Mouse (Mus musculus): ENCODE data around the gene Lyg1. TPM values are rescaled to one million over a fixed set of nuclear protein-coding genes. Genes with fewer than 3 reads are reported as not detected.
"Not testable (repeated sequence)": the region's sequence is repeated elsewhere in the genome, so short reads cannot be mapped to it uniquely, and the experiment has no call there.

Lyg1 gene
- total RNA-seq, 1 experiment: not detected

GRCm38 (mm10) chr1:37977303-37977702, 19.7 kb upstream of the Lyg1 start:
- H3K27ac ChIP-seq (ENCODE audit: insufficient read depth, low read depth, low read length, poor library complexity, severe bottlenecking): no peak overlapping the region
- no peaks in the 10 kb centered on the region for H3K4me1 ChIP-seq (ENCODE audit: control insufficient read depth in 2 of 2, insufficient read depth in 2 of 2, low read length in 2 of 2, poor library complexity in 1 of 2)
- TF ChIP-seq CHD2 (IDR thresholded peaks at IDR 0.05; ENCODE audit: low read depth, low read length) (no peak), HCFC1 (IDR thresholded peaks at IDR 0.05; ENCODE audit: borderline replicate concordance, insufficient read depth, low read length) (no peak), ZNF384 (IDR thresholded peaks at IDR 0.05; ENCODE audit: low read depth, low read length) (no peak), ZC3H11A (IDR thresholded peaks at IDR 0.05; ENCODE audit: borderline replicate concordance, low read depth, low read length) (no peak)
- no peaks in the 10 kb centered on the region for H3K9me3 ChIP-seq (ENCODE audit: control insufficient read depth, insufficient read depth, low read depth, low read length)
- DNase-seq (ENCODE audit: low read depth, low spot score): no peak
- H3K36me3 ChIP-seq (ENCODE audit: control insufficient read depth, insufficient read depth, low read length, poor library complexity, severe bottlenecking): no peaks in the 10 kb centered on the region
- H3K4me3 ChIP-seq (ENCODE audit: insufficient read depth in 1 of 2, low read depth in 1 of 2, low read length in 2 of 2, poor library complexity in 1 of 2, severe bottlenecking in 1 of 2): no peak overlapping the region
- H3K9ac ChIP-seq (ENCODE audit: insufficient read depth, low read depth, low read length, poor library complexity, severe bottlenecking): no peak overlapping the region
- in situ Hi-C loops (cut with MboI; ENCODE audit: low sequenced_read_pairs in 2 of 2, unreplicated experiment in 2 of 2): no loop called here

- H3K9ac ChIP-seq (ENCODE audit: insufficient read depth, low read depth, low read length, poor library complexity, severe bottlenecking); DNase-seq (ENCODE audit: low read depth, low spot score); H3K4me1 ChIP-seq (ENCODE audit: control insufficient read depth in 2 of 2, insufficient read depth in 2 of 2, low read length in 2 of 2, poor library complexity in 1 of 2); H3K27ac ChIP-seq (ENCODE audit: insufficient read depth, low read depth, low read length, poor library complexity, severe bottlenecking); H3K9me3 ChIP-seq (ENCODE audit: control insufficient read depth, insufficient read depth, low read depth, low read length); H3K36me3 ChIP-seq (ENCODE audit: control insufficient read depth, insufficient read depth, low read length, poor library complexity, severe bottlenecking); H3K4me3 ChIP-seq (ENCODE audit: insufficient read depth in 1 of 2, low read depth in 1 of 2, low read length in 2 of 2, poor library complexity in 1 of 2, severe bottlenecking in 1 of 2); in situ Hi-C loops (cut with MboI; ENCODE audit: low sequenced_read_pairs in 2 of 2, unreplicated experiment in 2 of 2): not testable (repeated sequence)
These were observed 19.1 kb upstream of the Lyg1 start for GRCm38 (mm10) chr1:37976666-37977065.

GRCm38 (mm10) chr1:37971520-37971919, 14.0 kb upstream of the Lyg1 start:
- DNase-seq (ENCODE audit: low read depth, low spot score): no peak
- TF ChIP-seq ZNF384 (IDR thresholded peaks at IDR 0.05; ENCODE audit: low read depth, low read length): no peak
- no peak for TF ChIP-seq HCFC1 (IDR thresholded peaks at IDR 0.05; ENCODE audit: borderline replicate concordance, insufficient read depth, low read length)
- TF ChIP-seq CHD2 (IDR thresholded peaks at IDR 0.05; ENCODE audit: low read depth, low read length): no peak
- TF ChIP-seq ZC3H11A (IDR thresholded peaks at IDR 0.05; ENCODE audit: borderline replicate concordance, low read depth, low read length): no peak
- no peak for TF ChIP-seq MAFK (IDR thresholded peaks at IDR 0.05; ENCODE audit: insufficient read depth, low read depth, low read length)
- in situ Hi-C loops (cut with MboI; ENCODE audit: low sequenced_read_pairs in 2 of 2, unreplicated experiment in 2 of 2): no loop called here
- Histone ChIP-seq H3K36me3 (ENCODE audit: control insufficient read depth, insufficient read depth, low read length, poor library complexity, severe bottlenecking) (no peaks in the 10 kb centered on the region), H3K27ac (ENCODE audit: insufficient read depth, low read depth, low read length, poor library complexity, severe bottlenecking) (no peak overlapping the region), H3K4me1 (ENCODE audit: control insufficient read depth in 2 of 2, insufficient read depth in 2 of 2, low read length in 2 of 2, poor library complexity in 1 of 2) (no peaks in the 10 kb centered on the region), H3K9me3 (ENCODE audit: control insufficient read depth, insufficient read depth, low read depth, low read length) (no peaks in the 10 kb centered on the region), H3K4me3 (ENCODE audit: insufficient read depth in 1 of 2, low read depth in 1 of 2, low read length in 2 of 2, poor library complexity in 1 of 2, severe bottlenecking in 1 of 2) (no peak overlapping the region), H3K9ac (ENCODE audit: insufficient read depth, low read depth, low read length, poor library complexity, severe bottlenecking) (no peak overlapping the region)

- H3K9me3 ChIP-seq (ENCODE audit: control insufficient read depth, insufficient read depth, low read depth, low read length): no peaks in the 10 kb centered on the region
- no peak overlapping the region for H3K27ac ChIP-seq (ENCODE audit: insufficient read depth, low read depth, low read length, poor library complexity, severe bottlenecking)
- TF ChIP-seq HCFC1 (IDR thresholded peaks at IDR 0.05; ENCODE audit: borderline replicate concordance, insufficient read depth, low read length) (no peak), MAFK (IDR thresholded peaks at IDR 0.05; ENCODE audit: insufficient read depth, low read depth, low read length) (no peak), CHD2 (IDR thresholded peaks at IDR 0.05; ENCODE audit: low read depth, low read length) (no peak)
- no peaks in the 10 kb centered on the region for H3K36me3 ChIP-seq (ENCODE audit: control insufficient read depth, insufficient read depth, low read length, poor library complexity, severe bottlenecking)
- H3K4me1 ChIP-seq (ENCODE audit: control insufficient read depth in 2 of 2, insufficient read depth in 2 of 2, low read length in 2 of 2, poor library complexity in 1 of 2): no peaks in the 10 kb centered on the region
- in situ Hi-C loops (cut with MboI; ENCODE audit: low sequenced_read_pairs in 2 of 2, unreplicated experiment in 2 of 2): no loop called here
- no peak overlapping the region for H3K4me3 ChIP-seq (ENCODE audit: insufficient read depth in 1 of 2, low read depth in 1 of 2, low read length in 2 of 2, poor library complexity in 1 of 2, severe bottlenecking in 1 of 2)
- no peak overlapping the region for H3K9ac ChIP-seq (ENCODE audit: insufficient read depth, low read depth, low read length, poor library complexity, severe bottlenecking)
- no peak for DNase-seq (ENCODE audit: low read depth, low spot score)
These were observed 11.2 kb upstream of the Lyg1 start for GRCm38 (mm10) chr1:37968746-37969145.

- no peak for TF ChIP-seq MAFK (IDR thresholded peaks at IDR 0.05; ENCODE audit: insufficient read depth, low read depth, low read length)
- H3K4me1 ChIP-seq (ENCODE audit: control insufficient read depth in 2 of 2, insufficient read depth in 2 of 2, low read length in 2 of 2, poor library complexity in 1 of 2): no peaks in the 10 kb centered on the region
- H3K27ac ChIP-seq (ENCODE audit: insufficient read depth, low read depth, low read length, poor library complexity, severe bottlenecking): no peak overlapping the region
- in situ Hi-C loops (cut with MboI; ENCODE audit: low sequenced_read_pairs in 2 of 2, unreplicated experiment in 2 of 2): no loop called here
- H3K9ac ChIP-seq (ENCODE audit: insufficient read depth, low read depth, low read length, poor library complexity, severe bottlenecking): no peak overlapping the region
- no peaks in the 10 kb centered on the region for H3K9me3 ChIP-seq (ENCODE audit: control insufficient read depth, insufficient read depth, low read depth, low read length)
- H3K36me3 ChIP-seq (ENCODE audit: control insufficient read depth, insufficient read depth, low read length, poor library complexity, severe bottlenecking): no peaks in the 10 kb centered on the region
- no peak overlapping the region for H3K4me3 ChIP-seq (ENCODE audit: insufficient read depth in 1 of 2, low read depth in 1 of 2, low read length in 2 of 2, poor library complexity in 1 of 2, severe bottlenecking in 1 of 2)
- DNase-seq (ENCODE audit: low read depth, low spot score): no peak
These were observed 8.0 kb upstream of the Lyg1 start for GRCm38 (mm10) chr1:37965571-37965970.
